Mouse (Mus musculus) hindbrain, embryonic 11.5 days (tissue): ENCODE data around the gene Rnf167. TPM values are rescaled to one million over a fixed set of nuclear protein-coding genes. Genes with fewer than 3 reads are reported as not detected.

Source experiments
- ATAC-seq: fragments of 200-750 bp; cut with Nextera tagmentation; 2 replicates; pipeline ENCODE4 v1.8.0; 2017; ENCODE audit warnings: mild to moderate bottlenecking, moderate TSS enrichment, moderate library complexity; ENCODE audit not compliant: low FRiP score
- DNase-seq: peaks from one replicate; pipeline ENCODE4 v3.0.0-alpha.2; 2015; ENCODE audit warnings: low spot score
- H3K27ac ChIP-seq: fragments of 300-500 bp; sonication (generic); 2 replicates; pipeline ENCODE4 v1.5.1; 2014; ENCODE audit warnings: mild to moderate bottlenecking, low read depth, low read length
- H3K27me3 ChIP-seq: fragments of 300-500 bp; sonication (generic); 2 replicates; pipeline ENCODE4 v1.6.1; 2014; ENCODE audit warnings: mild to moderate bottlenecking, low read length, moderate library complexity, mixed read lengths; ENCODE audit not compliant: control insufficient read depth, insufficient read depth
- H3K36me3 ChIP-seq: fragments of 300-500 bp; sonication (generic); 2 replicates; pipeline ENCODE4 v1.6.1; 2014; ENCODE audit warnings: mild to moderate bottlenecking, low read length, moderate library complexity, mixed read lengths; ENCODE audit not compliant: control insufficient read depth, insufficient read depth
- H3K4me1 ChIP-seq: fragments of 300-500 bp; sonication (generic); replicated peaks from 2 replicates; pipeline ENCODE4 v1.6.1; 2014; ENCODE audit warnings: low read length, mixed read lengths; ENCODE audit not compliant: control insufficient read depth, insufficient read depth
- H3K4me2 ChIP-seq: fragments of 300-500 bp; sonication (generic); replicated peaks from 2 replicates; pipeline ENCODE4 v1.6.1; 2014; ENCODE audit warnings: mild to moderate bottlenecking, low read depth, low read length
- H3K4me3 ChIP-seq: fragments of 300-500 bp; sonication (generic); 2 replicates; pipeline ENCODE4 v1.5.1; 2014; ENCODE audit warnings: low read depth, low read length
- H3K9ac ChIP-seq: fragments of 300-500 bp; sonication (generic); 2 replicates; pipeline ENCODE4 v1.6.1; 2014; ENCODE audit warnings: low read depth, low read length
- H3K9me3 ChIP-seq: fragments of 300-500 bp; sonication (generic); 2 replicates; pipeline ENCODE4 v1.6.1; 2016; ENCODE audit warnings: low read length; ENCODE audit not compliant: control insufficient read depth
- WGBS: fragments of 180-500 bp; shearing (Covaris S2); extraction: QIAGEN DNeasy Blood & Tissue Kit; methylation state at CpG from one replicate; pipeline ENCODE4 v1.1.7; 2014; 5-methylcytosine and 5-hydroxymethylcytosine counted together
- polyA plus RNA-seq: library from polyadenylated mRNA; unstranded; fragments of >200 nt; fragmentation: Nextera tagmentation; extraction: Ambion mirVana; gene quantifications from 2 replicates; pipeline ENCODE4 v1.2.1, GENCODE M21; 2014

The Rnf167 gene
- polyA plus RNA-seq, result 86.6 and 94.3 TPM in 2 replicates

GRCm38 (mm10) chr11:70646691-70647650 is at the start of gene Rnf167, which contains the start of gene Slc25a11:
Rnf167 (plus strand) TSS chr11:70647235.
Slc25a11 (minus strand) TSS chr11:70647479.
- Histone ChIP-seq H3K4me1 (peaks cover 12% of the 10 kb centered on the region), H3K9me3 (no peaks in the 10 kb centered on the region), H3K27ac (peak within 1 kb of the TSS; percentile 79), H3K4me3 (peak within 1 kb of the TSS; percentile 69), H3K36me3 (0 out of 2 replicates have a peak, but pooled peaks cover 7% of the 10 kb centered on the region), H3K9ac (peak within 1 kb of the TSS; percentile 79), H3K27me3 (no peaks in the 10 kb centered on the region), H3K4me2 (peak within 1 kb of the TSS; percentile 96)
- peak; percentile 99 for DNase-seq
- peak; percentile 86 for ATAC-seq
- under 1% methylated on average over 63 of the region's 63 CpGs for WGBS

- Histone ChIP-seq H3K4me3 (no peak overlapping the region), H3K4me2 (no peak overlapping the region), H3K4me1 (no peaks in the 10 kb centered on the region), H3K27ac (no peak overlapping the region), H3K36me3 (no peaks in the 10 kb centered on the region), H3K27me3 (no peaks in the 10 kb centered on the region), H3K9me3 (no peaks in the 10 kb centered on the region), H3K9ac (no peak overlapping the region)
- WGBS, result 83% methylated on average over 6 of the region's 6 CpGs
- ATAC-seq, result no peak
- no peak for DNase-seq
These were observed 49.7 kb upstream of the Rnf167 start for GRCm38 (mm10) chr11:70597301-70597700.

GRCm38 (mm10) chr11:70598451-70598953 is 48.5 kb upstream of the Rnf167 start:
- Histone ChIP-seq H3K4me3 (no peak overlapping the region), H3K36me3 (no peaks in the 10 kb centered on the region), H3K9me3 (no peaks in the 10 kb centered on the region), H3K27me3 (no peaks in the 10 kb centered on the region), H3K4me1 (no peaks in the 10 kb centered on the region), H3K4me2 (no peak overlapping the region), H3K9ac (no peak overlapping the region), H3K27ac (no peak overlapping the region)
- no peak for DNase-seq
- ATAC-seq, result no peak
- 85% methylated on average over 9 of the region's 9 CpGs for WGBS

- no peaks in the 10 kb centered on the region for H3K27me3 ChIP-seq
- no peaks in the 10 kb centered on the region for H3K4me1 ChIP-seq
- no peaks in the 10 kb centered on the region for H3K9me3 ChIP-seq
- H3K4me3 ChIP-seq, result no peak overlapping the region
- H3K9ac ChIP-seq, result no peak overlapping the region
- ATAC-seq (no peak), DNase-seq (peak; percentile 86)
- H3K4me2 ChIP-seq, result no peak overlapping the region
- H3K27ac ChIP-seq, result no peak overlapping the region
- 68% methylated on average over 14 of the region's 14 CpGs for WGBS
- H3K36me3 ChIP-seq, result peaks cover 11% of the 10 kb centered on the region; the same call in 1 of the 2 replicates
These were observed 41.9 kb upstream of the Rnf167 start for GRCm38 (mm10) chr11:70605024-70605566.

GRCm38 (mm10) chr11:70606717-70607116 is 40.3 kb upstream of the Rnf167 start:
- no peaks in the 10 kb centered on the region for H3K27me3 ChIP-seq
- 76% methylated on average over 12 of the region's 12 CpGs for WGBS
- H3K4me2 ChIP-seq, result no peak overlapping the region
- no peak overlapping the region for H3K27ac ChIP-seq
- H3K36me3 ChIP-seq, result peaks cover 13% of the 10 kb centered on the region; the same call in 1 of the 2 replicates
- no peak for DNase-seq
- no peak overlapping the region for H3K4me3 ChIP-seq
- no peak overlapping the region for H3K9ac ChIP-seq
- no peak for ATAC-seq
- no peaks in the 10 kb centered on the region for H3K9me3 ChIP-seq
- no peaks in the 10 kb centered on the region for H3K4me1 ChIP-seq

GRCm38 (mm10) chr11:70607611-70608010 is 39.4 kb upstream of the Rnf167 start:
- Histone ChIP-seq H3K36me3 (peaks cover 13% of the 10 kb centered on the region; the same call in 1 of the 2 replicates), H3K4me1 (no peaks in the 10 kb centered on the region), H3K9ac (no peak overlapping the region), H3K4me3 (no peak overlapping the region), H3K9me3 (no peaks in the 10 kb centered on the region), H3K27me3 (no peaks in the 10 kb centered on the region), H3K27ac (no peak overlapping the region), H3K4me2 (no peak overlapping the region)
- ATAC-seq (no peak), DNase-seq (no peak)
- WGBS, result 91% methylated on average over 9 of the region's 9 CpGs

- H3K9me3 ChIP-seq, result no peaks in the 10 kb centered on the region
- peak; percentile 25 for DNase-seq
- H3K27ac ChIP-seq, result no peak overlapping the region
- no peak for ATAC-seq
- whole genome bisulfite sequencing, result 85% methylated on average over 25 of the region's 26 CpGs
- H3K36me3 ChIP-seq, result peaks cover 15% of the 10 kb centered on the region; the same call in 1 of the 2 replicates
- no peaks in the 10 kb centered on the region for H3K4me1 ChIP-seq
- H3K27me3 ChIP-seq, result no peaks in the 10 kb centered on the region
- no peak overlapping the region for H3K9ac ChIP-seq
- H3K4me2 ChIP-seq, result no peak overlapping the region
- no peak overlapping the region for H3K4me3 ChIP-seq
These were observed 38.5 kb upstream of the Rnf167 start for GRCm38 (mm10) chr11:70608381-70609066.

GRCm38 (mm10) chr11:70610752-70611151 is 36.3 kb upstream of the Rnf167 start:
- no peak overlapping the region for H3K9ac ChIP-seq
- H3K27me3 ChIP-seq, result peaks cover 2% of the 10 kb centered on the region; the same call in 1 of the 2 replicates
- no peak for ATAC-seq
- no peaks in the 10 kb centered on the region; the same call in 1 of the 2 replicates for H3K4me1 ChIP-seq
- no peak for DNase-seq
- no peak overlapping the region for H3K4me2 ChIP-seq
- no peaks in the 10 kb centered on the region for H3K9me3 ChIP-seq
- 93% methylated on average over 4 of the region's 4 CpGs for WGBS
- H3K4me3 ChIP-seq, result no peak overlapping the region
- peaks cover 15% of the 10 kb centered on the region; the same call in 1 of the 2 replicates for H3K36me3 ChIP-seq
- H3K27ac ChIP-seq, result no peak overlapping the region
